31 mouse cellular contexts compared by ENCODE assay signal in the genomic region with DNA sequence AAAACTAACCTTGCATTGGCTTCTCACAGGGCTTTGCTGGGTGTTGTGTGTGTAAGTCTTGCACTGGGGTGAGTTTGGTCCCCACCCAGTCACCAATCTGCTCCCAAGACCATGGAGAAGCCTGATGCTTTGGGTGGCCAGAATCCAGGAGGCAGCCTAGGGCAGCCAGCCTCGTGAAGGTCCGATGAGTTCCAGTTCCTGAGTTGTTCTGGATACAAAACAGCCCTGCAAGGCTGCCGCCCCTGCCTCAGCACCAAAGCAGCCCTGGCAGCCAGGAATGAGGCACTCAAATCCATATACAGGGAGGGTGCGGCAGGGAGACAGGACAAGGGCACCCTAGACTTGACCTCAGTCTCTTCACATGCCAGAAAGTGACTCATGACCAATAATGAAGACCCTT.
DNase-seq lines count a peak whose midpoint lies in the region; ATAC-seq and TF ChIP-seq lines count a peak whose summit lies in the region.
"Had no signal": no experiment of that assay in that cellular context is flagged by ENCODE, and none has a peak within 500 bp of the region (broad histone marks: within the 10 kb centered on the region; RNA-seq: fewer than 3 reads in every experiment).

No protein-coding gene starts in this region.

- no peaks in the 10 kb centered on the region for H3K36me3 ChIP-seq in E14TG2a.4 (ENCODE audit: insufficient read depth, low read length)
- no peaks in the 10 kb centered on the region for H3K36me3 ChIP-seq in embryonic facial prominence, embryonic 15.5 days
- H3K36me3 ChIP-seq: embryonic facial prominence, embryonic 12.5 days; forebrain, embryonic 15.5 days; G1E; heart, embryonic 13.5 days; limb, embryonic 15.5 days; midbrain, embryonic 15.5 days; neural tube, embryonic 13.5 days; stomach, embryonic 15.5 days had no signal

- no peak overlapping the region for H3K4me2 ChIP-seq in embryonic facial prominence, embryonic 15.5 days (replicated peaks)
- H3K4me2 ChIP-seq: forebrain, embryonic 15.5 days; heart, embryonic 13.5 days; limb, embryonic 15.5 days; lung, embryonic 14.5 days; midbrain, embryonic 15.5 days; stomach, embryonic 15.5 days had no signal

- 0 out of 2 replicates have a peak overlapping the region, but pooled peaks have one; percentile 13 for H3K4me3 ChIP-seq in E14TG2a.4 (replicated peaks; ENCODE audit: low read length)
- no peak overlapping the region for H3K4me3 ChIP-seq in embryonic facial prominence, embryonic 15.5 days (replicated peaks)
- H3K4me3 ChIP-seq: embryonic facial prominence, embryonic 12.5 days; forebrain, embryonic 15.5 days; heart, embryonic 13.5 days; limb, embryonic 15.5 days; midbrain, embryonic 15.5 days; myocyte; neural tube, embryonic 13.5 days; stomach, embryonic 15.5 days had no signal

- no peak overlapping the region for H3K9ac ChIP-seq in embryonic facial prominence, embryonic 15.5 days
- H3K9ac ChIP-seq: embryonic facial prominence, embryonic 12.5 days; forebrain, embryonic 15.5 days; heart, embryonic 13.5 days; limb, embryonic 15.5 days; liver, embryonic 14.5 days; lung, embryonic 14.5 days; midbrain, embryonic 15.5 days; neural tube, embryonic 13.5 days; stomach, embryonic 15.5 days had no signal

- H3K4me1 ChIP-seq in E14TG2a.4 (replicated peaks; ENCODE audit: low read depth, low read length): peaks cover 30% of the 10 kb centered on the region
- H3K4me1 ChIP-seq in embryonic facial prominence, embryonic 15.5 days: peaks cover 17% of the 10 kb centered on the region; the same call in 1 of the 2 replicates
- H3K4me1 ChIP-seq: embryonic facial prominence, embryonic 12.5 days; stomach, embryonic 15.5 days had no signal

- peaks cover 44% of the 10 kb centered on the region for H3K27me3 ChIP-seq in E14TG2a.4 (ENCODE audit: insufficient read depth, low read length)
- peaks cover 11% of the 10 kb centered on the region; the same call in 1 of the 2 replicates for H3K27me3 ChIP-seq in embryonic facial prominence, embryonic 15.5 days

- WGBS in embryonic facial prominence, embryonic 15.5 days: 47% methylated on average over 4 of the region's 4 CpGs

- peak; percentile 21 to 54 for DNase-seq in gastrocnemius, adult 8-10 months (ENCODE audit: low spot score in 2 of 2)
- no peak for DNase-seq in gastrocnemius, postnatal 4 days (ENCODE audit: low spot score in 2 of 2)
- DNase-seq in heart, postnatal 36 days: peak; percentile 19 to 32
- DNase-seq in heart, postnatal 10 days: no peak
- no peak for DNase-seq in adrenal gland, adult 18-20 months (ENCODE audit: low spot score in 2 of 2)
- DNase-seq: adrenal gland, postnatal 10 days; cerebellum, adult 18-20 months; cerebellum, postnatal 14 days; kidney, adult 9 months; kidney, postnatal 14 days; left cerebral cortex, postnatal 4 days; lung, embryonic 14.5 days; lung, postnatal 36 days; retina, postnatal 1 day; right cerebral cortex, postnatal 25 days; thymus, adult 2 months had no signal

- intact Hi-C loops in heart, postnatal 36 days (cut with DNase I): loop anchor here (1.0 to 5.0 kb wide), 3 partner anchors 222 to 881 kb away; no protein-coding TSS in a partner anchor
- intact Hi-C loops in heart, postnatal 10 days (cut with DNase I): loop anchor here (5.0 kb wide), 1 partner anchor 472 kb away; no protein-coding TSS in a partner anchor

- H3K27ac ChIP-seq in embryonic facial prominence, embryonic 15.5 days (replicated peaks): peak overlapping the region; percentile 55; the same call in 1 of the 2 replicates
- H3K27ac ChIP-seq: embryonic facial prominence, embryonic 12.5 days; forebrain, embryonic 15.5 days; heart, embryonic 13.5 days; hindbrain, postnatal 0 days; limb, embryonic 15.5 days; liver, embryonic 14.5 days; midbrain, embryonic 15.5 days; neural tube, embryonic 13.5 days; stomach, embryonic 15.5 days had no signal

- TF ChIP-seq CTCF in E14TG2a.4 (conservative IDR thresholded peaks at IDR 0.05; ENCODE audit: low read length): no peak

- no peaks in the 10 kb centered on the region for H3K9me3 ChIP-seq in E14TG2a.4 (ENCODE audit: low read length)
- no peaks in the 10 kb centered on the region for H3K9me3 ChIP-seq in embryonic facial prominence, embryonic 15.5 days (replicated peaks)
- H3K9me3 ChIP-seq: embryonic facial prominence, embryonic 12.5 days; forebrain, embryonic 15.5 days; heart, embryonic 13.5 days; limb, embryonic 15.5 days; midbrain, embryonic 15.5 days; stomach, embryonic 15.5 days had no signal

- ATAC-seq in embryonic facial prominence, embryonic 15.5 days (ENCODE audit: insufficient number of reproducible peaks, low FRiP score, low TSS enrichment, low read depth): no peak
- no peak for ATAC-seq in megakaryocyte, adult 5-6 weeks (ENCODE audit: poor library complexity, severe bottlenecking)
- ATAC-seq: activated CD4-positive, CD25-positive, alpha-beta regulatory T cell, adult 4 months had no signal

Comparison
In these comparisons a context has a peak if more than half of its experiments do, and no peak if none do; other contexts are left out.
1. DNase-seq: peak in gastrocnemius, adult 8-10 months (2 of 2) and heart, postnatal 36 days (2 of 2); none in gastrocnemius, postnatal 4 days (0 of 2), heart, postnatal 10 days (0 of 2) and adrenal gland, adult 18-20 months (0 of 2).